26 mouse cellular contexts compared by ENCODE assay signal in the genomic region with DNA sequence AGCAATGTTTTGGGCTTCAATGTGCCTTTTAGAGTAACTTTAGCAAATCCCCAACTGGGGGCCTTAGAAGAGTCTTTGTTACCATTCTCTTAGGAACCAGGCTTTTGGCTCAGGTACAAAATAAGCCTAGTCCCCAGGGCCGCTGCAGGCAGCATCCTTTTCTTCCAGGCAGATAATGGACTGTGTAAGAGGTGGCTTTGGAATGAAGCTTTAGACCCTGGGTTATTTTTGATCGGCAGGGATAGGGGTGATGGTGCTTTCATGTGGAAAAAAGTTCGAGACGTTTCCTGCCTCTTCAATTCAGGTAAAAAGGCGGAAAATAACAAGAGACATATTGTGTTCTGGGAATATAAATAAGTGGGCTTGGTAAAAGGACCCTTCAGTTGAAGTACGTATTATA.
"Had no signal": no experiment of that assay in that cellular context is flagged by ENCODE, and none has a peak within 500 bp of the region (broad histone marks: within the 10 kb centered on the region; RNA-seq: fewer than 3 reads in every experiment).

No protein-coding gene starts in this region.

- H3K27me3 ChIP-seq: heart, embryonic 13.5 days; heart, embryonic 15.5 days; hindbrain, embryonic 13.5 days; hindbrain, embryonic 15.5 days; kidney, embryonic 15.5 days; limb, embryonic 13.5 days; limb, embryonic 15.5 days had no signal

- H3K4me2 ChIP-seq: heart, embryonic 11.5 days; heart, embryonic 13.5 days; heart, embryonic 15.5 days; hindbrain, embryonic 13.5 days; hindbrain, embryonic 15.5 days; kidney, embryonic 15.5 days; limb, embryonic 13.5 days; limb, embryonic 15.5 days; liver, embryonic 11.5 days had no signal

- H3K4me1 ChIP-seq: hindbrain, embryonic 15.5 days; limb, embryonic 13.5 days; limb, embryonic 15.5 days had no signal

- ATAC-seq: hindbrain, postnatal 0 days; intestine, embryonic 16.5 days had no signal

- H3K36me3 ChIP-seq: heart, embryonic 13.5 days; heart, embryonic 15.5 days; hindbrain, embryonic 13.5 days; hindbrain, embryonic 15.5 days; kidney, embryonic 15.5 days; limb, embryonic 13.5 days; limb, embryonic 15.5 days had no signal

- DNase-seq: gastrocnemius, postnatal 14 days; gastrocnemius, postnatal 36 days; heart, adult 11 months; heart, adult 2 months; heart, postnatal 14 days; heart, postnatal 36 days; kidney, adult 11 months; kidney, adult 2 months; kidney, adult 9 months; kidney, postnatal 14 days; kidney, postnatal 36 days; layer of hippocampus, adult 9-11 months; layer of hippocampus, postnatal 36 days; left cerebral cortex, postnatal 4 days had no signal

- H3K27ac ChIP-seq: heart, adult 2 months; heart, embryonic 13.5 days; heart, embryonic 15.5 days; hindbrain, embryonic 13.5 days; hindbrain, embryonic 15.5 days; hindbrain, postnatal 0 days; kidney, embryonic 15.5 days; kidney, postnatal 0 days; limb, embryonic 13.5 days; limb, embryonic 15.5 days had no signal

- H3K9me3 ChIP-seq: heart, embryonic 13.5 days; heart, embryonic 15.5 days; hindbrain, embryonic 13.5 days; hindbrain, embryonic 15.5 days; kidney, embryonic 15.5 days; limb, embryonic 13.5 days; limb, embryonic 15.5 days had no signal

- H3K4me3 ChIP-seq: heart, adult 2 months; heart, embryonic 13.5 days; heart, embryonic 15.5 days; hindbrain, embryonic 13.5 days; hindbrain, embryonic 15.5 days; kidney, embryonic 15.5 days; limb, embryonic 13.5 days; limb, embryonic 15.5 days had no signal

- H3K9ac ChIP-seq: heart, embryonic 13.5 days; heart, embryonic 15.5 days; hindbrain, embryonic 13.5 days; hindbrain, embryonic 15.5 days; kidney, embryonic 15.5 days; limb, embryonic 13.5 days; limb, embryonic 15.5 days had no signal
